Mouse (Mus musculus) forebrain, embryonic 11.5 days (tissue): Measurements from ENCODE around the gene Dennd4b. TPM values are rescaled to one million over a fixed set of nuclear protein-coding genes. Genes with fewer than 3 reads are reported as not detected.

Experiments used
- ATAC-seq: fragments of 200-750 bp; cut with Nextera tagmentation; replicated peaks from 2 replicates; pipeline ENCODE4 v1.8.0; 2017; ENCODE audit warnings: moderate TSS enrichment; ENCODE audit not compliant: low FRiP score
- DNase-seq: peaks from one replicate; pipeline ENCODE4 v3.0.0-alpha.2; 2017; ENCODE audit warnings: low spot score
- H3K27ac ChIP-seq: fragments of 300-500 bp; sonication (generic); 2 replicates; pipeline ENCODE4 v1.5.1; 2014; ENCODE audit warnings: low read depth, low read length
- H3K27me3 ChIP-seq: fragments of 300-500 bp; sonication (generic); 2 replicates; pipeline ENCODE4 v1.6.1; 2014; ENCODE audit warnings: mild to moderate bottlenecking, low read length, mixed read lengths; ENCODE audit not compliant: control insufficient read depth, insufficient read depth
- H3K36me3 ChIP-seq: fragments of 300-500 bp; sonication (generic); 2 replicates; pipeline ENCODE4 v1.6.1; 2014; ENCODE audit warnings: mild to moderate bottlenecking, low read length, moderate library complexity, mixed read lengths; ENCODE audit not compliant: control insufficient read depth, insufficient read depth
- H3K4me1 ChIP-seq: fragments of 300-500 bp; sonication (generic); replicated peaks from 2 replicates; pipeline ENCODE4 v1.6.1; 2014; ENCODE audit warnings: low read length, mixed read lengths; ENCODE audit not compliant: control insufficient read depth, insufficient read depth
- H3K4me2 ChIP-seq: fragments of 300-500 bp; sonication (generic); 2 replicates; pipeline ENCODE4 v1.6.1; 2014; ENCODE audit warnings: low read depth, mild to moderate bottlenecking, low read length, moderate library complexity, mixed read lengths; ENCODE audit not compliant: severe bottlenecking
- H3K4me3 ChIP-seq: fragments of 300-500 bp; sonication (generic); 2 replicates; pipeline ENCODE4 v1.5.1; 2014; ENCODE audit warnings: low read depth, low read length
- H3K9ac ChIP-seq: fragments of 300-500 bp; sonication (generic); 2 replicates; pipeline ENCODE4 v1.6.1; 2014; ENCODE audit warnings: low read length
- H3K9me3 ChIP-seq: fragments of 300-500 bp; sonication (generic); 2 replicates; pipeline ENCODE4 v1.6.1; 2016; ENCODE audit warnings: low read length, mixed read lengths; ENCODE audit not compliant: control insufficient read depth
- whole genome bisulfite sequencing: fragments of 180-500 bp; shearing (Covaris S2); extraction: QIAGEN DNeasy Blood & Tissue Kit; methylation state at CpG from one replicate; pipeline ENCODE4 v1.1.7; 2014; 5-methylcytosine and 5-hydroxymethylcytosine counted together
- polyA plus RNA-seq: library from polyadenylated mRNA; unstranded; fragments of >200 nt; fragmentation: Nextera tagmentation; extraction: Ambion mirVana; gene quantifications from 2 replicates; pipeline ENCODE4 v1.2.1, GENCODE M21; 2014

The Dennd4b gene
- polyA plus RNA-seq, 1 experiment from 2014 or later, result 7.0 TPM

DNA sequence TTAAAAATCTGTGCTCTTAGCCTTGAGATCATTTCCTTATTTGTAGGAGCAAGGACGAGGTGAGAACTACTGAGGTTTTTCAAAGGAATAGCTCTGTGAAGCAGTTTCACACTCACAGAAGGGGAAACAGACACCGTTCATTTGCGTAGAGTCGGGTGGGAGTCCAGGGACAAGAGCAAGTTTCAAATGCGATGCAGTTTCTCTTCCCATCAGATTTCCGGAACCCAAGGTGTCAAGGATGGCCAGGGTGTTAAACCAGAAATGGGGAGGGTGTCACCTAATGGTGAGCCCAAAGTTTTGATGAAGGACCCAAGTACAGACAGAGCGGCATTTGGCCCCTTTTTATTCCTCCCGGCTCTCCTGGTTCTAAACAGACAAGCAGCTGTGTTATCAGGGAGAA, 33.9 kb upstream of the Dennd4b start:
- H3K9me3 ChIP-seq, result no peaks in the 10 kb centered on the region
- H3K9ac ChIP-seq, result peak overlapping the region; percentile 86
- H3K27ac ChIP-seq, result no peak overlapping the region
- H3K27me3 ChIP-seq, result no peaks in the 10 kb centered on the region
- 21% methylated on average over 8 of the region's 8 CpGs for WGBS
- peaks cover 8% of the 10 kb centered on the region; the same call in 1 of the 2 replicates for H3K36me3 ChIP-seq
- peak overlapping the region; percentile 78 for H3K4me2 ChIP-seq
- DNase-seq, result no peak
- H3K4me1 ChIP-seq, result no peaks in the 10 kb centered on the region; the same call in 1 of the 2 replicates
- no peak for ATAC-seq
- peak overlapping the region; percentile 73 for H3K4me3 ChIP-seq

DNA sequence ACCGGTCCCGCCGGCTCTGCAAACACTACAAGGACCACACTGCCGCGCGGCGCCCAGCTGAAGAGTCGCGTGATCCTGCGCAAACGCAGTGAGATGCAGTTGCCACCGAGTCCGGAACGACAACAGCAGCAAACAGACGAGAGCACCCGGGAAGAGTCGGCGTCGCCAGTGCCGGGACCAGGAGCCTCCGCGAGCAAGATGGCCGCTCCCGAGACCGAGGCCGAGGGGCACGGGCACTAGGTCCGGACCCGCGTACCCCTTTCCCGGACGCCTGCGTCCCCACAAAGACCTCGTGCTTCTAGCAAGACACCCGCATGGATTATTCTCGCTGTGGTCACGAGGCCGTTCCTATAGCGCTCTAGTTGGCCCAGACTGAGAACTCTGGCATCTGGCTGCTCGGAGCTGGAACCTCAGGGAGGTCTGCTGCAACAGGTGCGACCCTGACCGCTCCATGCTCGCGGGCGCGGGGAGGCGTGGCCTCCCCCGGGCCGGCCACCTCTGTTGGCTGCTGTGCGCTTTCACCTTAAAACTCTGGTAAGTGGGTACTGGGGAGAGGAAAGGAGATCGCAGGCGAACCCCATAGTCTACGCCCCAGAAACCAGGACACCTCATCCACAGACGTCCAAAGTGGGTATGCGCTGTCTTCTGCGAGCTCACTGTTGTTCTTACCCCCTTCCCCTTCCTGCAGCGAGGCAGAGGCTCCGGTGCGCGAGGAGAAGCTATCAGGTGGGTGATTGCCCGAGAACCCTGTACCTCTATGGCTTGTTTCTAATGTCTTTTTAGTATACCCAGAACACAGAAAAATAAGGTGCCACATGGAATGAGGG, 33.3 kb upstream of the Dennd4b start, which contains the start of gene Jtb:
TSS of gene Jtb (plus strand) at position 91 of the 827 bp plus-strand sequence.
- H3K27me3 ChIP-seq, result no peaks in the 10 kb centered on the region
- peak within 1 kb of the TSS; percentile 86 for H3K9ac ChIP-seq
- peak within 1 kb of the TSS; percentile 78 for H3K4me2 ChIP-seq
- no peaks in the 10 kb centered on the region for H3K9me3 ChIP-seq
- no peaks in the 10 kb centered on the region; the same call in 1 of the 2 replicates for H3K4me1 ChIP-seq
- under 1% methylated on average over 61 of the region's 61 CpGs for WGBS
- peaks cover 8% of the 10 kb centered on the region; the same call in 1 of the 2 replicates for H3K36me3 ChIP-seq
- DNase-seq (peak; percentile 95), ATAC-seq (peak; percentile 97)
- H3K27ac ChIP-seq, result peak within 1 kb of the TSS; percentile 66
- peak within 1 kb of the TSS; percentile 73 for H3K4me3 ChIP-seq

DNA sequence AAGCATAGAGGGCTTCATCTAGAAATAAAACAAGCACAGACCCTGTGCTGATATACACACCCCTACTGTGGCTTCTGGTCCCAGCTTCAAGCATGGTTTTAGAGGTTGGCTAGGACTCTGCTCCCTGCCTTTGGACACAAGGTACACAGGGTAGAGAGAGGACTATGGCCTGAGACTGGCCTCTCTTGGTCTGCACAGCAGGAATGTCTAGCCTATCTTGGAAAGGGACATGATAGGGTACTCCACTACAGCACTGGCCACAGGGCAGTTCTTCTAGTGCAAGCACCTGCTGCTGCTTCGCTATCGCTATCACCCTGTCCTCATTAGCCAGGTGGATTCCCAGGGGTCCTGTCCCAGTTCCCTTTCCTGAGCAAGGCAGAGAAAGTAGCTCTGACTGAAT, 23.7 kb upstream of the Dennd4b start:
- ATAC-seq, result no peak
- no peaks in the 10 kb centered on the region for H3K36me3 ChIP-seq
- 83% methylated on average over 2 of the region's 2 CpGs for WGBS
- H3K27ac ChIP-seq, result no peak overlapping the region
- no peaks in the 10 kb centered on the region for H3K9me3 ChIP-seq
- no peaks in the 10 kb centered on the region for H3K27me3 ChIP-seq
- no peak overlapping the region for H3K4me3 ChIP-seq
- H3K9ac ChIP-seq, result no peak overlapping the region
- H3K4me1 ChIP-seq, result peaks cover 4% of the 10 kb centered on the region; the same call in 1 of the 2 replicates
- no peak for DNase-seq
- H3K4me2 ChIP-seq, result no peak overlapping the region

DNA sequence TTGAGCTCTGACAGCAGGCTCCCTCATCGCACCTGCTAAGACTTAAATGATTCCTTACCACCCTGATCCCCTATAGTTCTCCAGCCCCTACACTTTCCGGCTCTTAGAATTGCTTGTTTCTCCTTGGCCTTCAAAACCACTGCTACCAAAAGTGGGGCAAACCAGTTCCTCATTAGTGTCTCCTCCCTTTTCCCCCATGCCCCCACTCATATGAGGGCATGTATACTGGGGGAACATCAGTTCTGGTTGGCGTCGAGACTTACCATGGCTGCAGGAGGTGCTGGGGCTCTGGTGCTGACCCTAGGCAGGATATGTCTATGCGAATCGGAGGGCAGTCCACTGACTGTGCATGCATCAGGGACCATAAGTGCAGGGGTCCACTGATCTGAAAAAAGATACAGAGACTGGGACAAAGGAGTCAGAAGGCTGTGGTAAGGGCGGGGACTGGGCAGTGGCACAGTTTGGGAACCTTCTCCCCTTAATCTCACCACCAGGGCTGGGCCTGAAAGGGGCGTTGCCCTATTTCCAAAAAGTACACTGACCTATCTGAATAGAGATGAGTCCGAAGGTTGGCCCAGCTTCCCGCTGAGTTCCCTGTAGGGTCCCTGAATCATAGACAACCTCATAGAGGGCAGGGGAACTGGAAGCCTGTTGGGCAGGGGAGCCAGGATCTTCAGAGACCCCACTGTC, 23.2 kb upstream of the Dennd4b start:
- no peak overlapping the region for H3K4me2 ChIP-seq
- no peaks in the 10 kb centered on the region for H3K9me3 ChIP-seq
- no peaks in the 10 kb centered on the region for H3K36me3 ChIP-seq
- no peak overlapping the region for H3K27ac ChIP-seq
- 0 out of 2 replicates have a peak, but pooled peaks have one; percentile 4 for ATAC-seq
- DNase-seq, result no peak
- 87% methylated on average over 10 of the region's 10 CpGs for WGBS
- no peak overlapping the region for H3K4me3 ChIP-seq
- H3K9ac ChIP-seq, result no peak overlapping the region
- peaks cover 4% of the 10 kb centered on the region; the same call in 1 of the 2 replicates for H3K4me1 ChIP-seq
- H3K27me3 ChIP-seq, result no peaks in the 10 kb centered on the region

DNA sequence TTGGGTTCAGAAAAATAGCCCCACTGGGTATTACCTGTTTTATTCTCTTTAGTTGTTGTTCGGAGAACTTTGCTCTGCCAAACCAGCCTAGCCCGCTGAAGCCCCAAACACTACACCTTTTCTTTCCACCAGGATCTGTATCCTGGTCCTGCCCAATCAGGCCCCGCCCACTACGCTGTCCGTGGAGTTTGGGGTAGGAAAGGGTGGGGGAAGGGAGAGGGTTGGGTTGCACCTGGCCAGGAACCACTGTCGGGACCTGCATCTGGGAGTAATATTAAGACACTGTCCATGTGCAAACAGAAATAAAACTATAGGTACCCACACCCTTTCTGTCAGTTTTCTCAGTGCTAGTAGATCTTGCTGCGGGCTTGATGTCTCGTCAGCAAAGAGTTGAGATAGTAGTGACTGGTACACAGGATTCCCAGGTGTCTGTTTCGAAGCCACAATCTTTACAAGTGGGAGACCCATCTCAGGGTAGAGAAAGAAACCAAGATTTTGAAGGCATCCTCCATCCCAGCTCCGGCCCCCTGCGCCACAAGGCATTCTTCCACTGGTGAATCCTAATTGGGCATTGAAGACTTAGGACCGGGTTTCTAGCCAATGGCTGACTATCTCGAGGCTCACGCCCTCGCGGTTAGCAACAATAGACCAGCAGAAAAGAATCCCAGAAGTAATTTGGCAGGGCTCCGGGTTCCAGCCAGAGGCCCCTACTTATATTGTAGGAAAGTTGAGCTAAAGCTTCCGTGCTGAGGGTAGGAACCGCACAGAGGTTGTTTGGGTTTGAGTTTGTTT, 21.8 kb upstream of the Dennd4b start, which contains the start of gene Creb3l4:
TSS of gene Creb3l4 (minus strand) at position 529 of the 792 bp plus-strand sequence.
- WGBS, result 2% methylated on average over 19 of the region's 19 CpGs
- Histone ChIP-seq H3K9ac (peak within 1 kb of the TSS; percentile 30), H3K27me3 (no peaks in the 10 kb centered on the region), H3K4me3 (peak within 1 kb of the TSS; percentile 29), H3K27ac (peak within 1 kb of the TSS; percentile 57; the same call in 1 of the 2 replicates), H3K9me3 (no peaks in the 10 kb centered on the region), H3K4me2 (peak within 1 kb of the TSS; percentile 51), H3K36me3 (no peaks in the 10 kb centered on the region), H3K4me1 (peaks cover 6% of the 10 kb centered on the region; the same call in 1 of the 2 replicates)
- DNase-seq (peak; percentile 81), ATAC-seq (peak; percentile 80)

DNA sequence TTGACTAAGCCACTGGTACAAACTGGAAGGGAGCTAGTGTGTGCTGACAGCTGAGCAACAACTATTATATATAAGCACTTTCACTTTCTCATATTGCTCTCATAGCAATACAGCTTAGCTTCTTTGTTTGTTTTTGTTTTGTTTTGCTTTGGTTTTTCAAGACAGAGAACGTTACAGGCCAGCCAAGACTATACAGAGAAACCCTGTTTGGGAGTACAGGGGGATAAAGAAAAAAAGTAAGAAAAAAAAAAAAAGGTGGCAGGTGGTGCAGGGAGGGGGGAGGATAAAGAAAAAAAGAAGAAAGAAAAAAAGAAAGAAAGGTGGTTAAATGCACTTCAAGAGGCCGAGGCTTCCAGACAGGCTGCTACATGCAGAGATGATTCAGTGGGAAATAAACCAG, 19.6 kb upstream of the Dennd4b start:
- DNase-seq (no peak), ATAC-seq (no peak)
- WGBS, result 75% methylated on average over 2 of the region's 2 CpGs

DNA sequence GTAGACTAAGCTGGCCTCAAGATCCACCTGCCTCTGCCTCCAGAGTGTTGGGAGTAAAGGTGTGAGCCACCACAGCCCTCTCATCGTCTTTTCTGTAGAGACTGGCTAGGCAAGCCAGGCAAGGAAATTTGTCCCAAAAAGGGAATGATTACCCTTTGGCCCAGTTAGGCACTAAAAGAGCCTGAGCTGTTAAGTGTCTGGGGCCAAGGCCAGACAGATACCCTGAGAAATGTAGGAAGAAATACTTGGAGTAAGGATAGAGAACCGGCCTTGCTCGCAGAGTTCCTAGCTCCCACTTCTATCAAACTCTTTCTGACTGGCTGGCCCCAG, 17.4 kb upstream of the Dennd4b start:
- peaks cover 11% of the 10 kb centered on the region for H3K4me1 ChIP-seq
- DNase-seq (no peak), ATAC-seq (peak; percentile 14)
- peak overlapping the region; percentile 51 for H3K9ac ChIP-seq
- no peaks in the 10 kb centered on the region; the same call in 1 of the 2 replicates for H3K36me3 ChIP-seq
- H3K4me3 ChIP-seq, result peak overlapping the region; percentile 55
- 0% methylated on average over 3 of the region's 3 CpGs for WGBS
- H3K27ac ChIP-seq, result peak overlapping the region; percentile 74
- no peaks in the 10 kb centered on the region for H3K9me3 ChIP-seq
- H3K4me2 ChIP-seq, result peak overlapping the region; percentile 50
- H3K27me3 ChIP-seq, result no peaks in the 10 kb centered on the region

More for the DNA sequence above, 19.6 kb upstream of the Dennd4b start:
- H3K4me1 ChIP-seq, result peaks cover 11% of the 10 kb centered on the region
- H3K4me2 ChIP-seq, result no peak overlapping the region
- H3K9me3 ChIP-seq, result no peaks in the 10 kb centered on the region
- H3K27ac ChIP-seq, result no peak overlapping the region
- no peak overlapping the region for H3K4me3 ChIP-seq
- no peaks in the 10 kb centered on the region for H3K27me3 ChIP-seq
- no peaks in the 10 kb centered on the region for H3K36me3 ChIP-seq
- H3K9ac ChIP-seq, result no peak overlapping the region
